Mouse (Mus musculus): ENCODE results near the gene Gm21958.

DNA sequence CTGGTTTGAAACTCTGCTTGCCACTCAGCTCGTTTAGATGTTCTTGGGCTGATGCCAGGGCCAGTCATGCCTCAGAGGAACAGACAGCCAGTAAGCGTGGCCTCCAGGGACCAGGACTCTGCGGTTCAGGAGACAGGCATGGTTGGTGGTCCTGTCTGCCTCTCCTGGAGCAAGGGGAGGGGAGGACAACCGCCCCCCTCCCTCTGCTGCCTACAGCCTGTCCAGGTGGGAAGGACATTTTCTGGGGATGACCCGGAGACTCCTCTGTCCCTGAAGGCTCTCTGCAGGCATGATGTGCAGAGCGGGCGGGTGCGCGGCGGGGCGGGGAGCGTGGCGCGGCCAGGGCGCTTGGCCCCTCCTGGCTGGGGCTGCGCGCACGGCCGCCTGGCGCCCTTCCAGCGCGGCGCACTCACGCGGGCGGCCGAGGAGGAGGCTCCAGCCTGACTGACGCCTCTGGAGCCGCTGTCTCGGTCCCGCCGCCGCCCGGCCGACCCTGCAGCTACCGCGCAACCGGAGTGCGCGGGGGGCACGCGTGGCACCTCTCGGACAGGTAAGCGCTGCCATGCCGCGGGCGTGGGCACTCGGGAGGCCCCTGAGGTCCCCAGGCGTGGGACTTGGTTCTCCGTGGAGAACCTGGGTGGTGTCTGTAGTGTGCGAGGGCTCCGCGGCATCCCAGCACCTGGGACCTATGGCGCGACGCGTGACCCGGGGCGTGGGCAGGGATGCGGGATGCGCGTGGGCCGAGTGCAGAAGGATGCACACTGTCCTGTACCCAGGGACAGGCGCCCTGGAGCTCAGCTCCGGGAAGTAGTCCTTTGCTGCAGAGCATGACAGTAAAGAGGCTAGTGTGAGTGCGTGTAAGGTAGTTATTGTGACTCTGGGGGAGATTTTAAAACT is 41.2 kb upstream of the Gm21958 start, which contains the start of gene Smad9:
- no peak for TF ChIP-seq CHD2 (IDR thresholded peaks at IDR 0.05; ENCODE audit: low read length)
- no peak for TF ChIP-seq ZC3H11A (IDR thresholded peaks at IDR 0.05; ENCODE audit: low read depth, low read length)
- no peak for TF ChIP-seq POLR2A (IDR thresholded peaks at IDR 0.05; ENCODE audit: control insufficient read depth in 1 of 2, insufficient read depth in 1 of 2, low read depth in 1 of 2, low read length in 2 of 2, poor library complexity in 1 of 2)
- no peak for TF ChIP-seq CTCF (IDR thresholded peaks at IDR 0.05 in 2 of 3, conservative IDR thresholded peaks at IDR 0.05 in 1 of 3; ENCODE audit: control insufficient read depth in 1 of 3, insufficient read depth in 1 of 3, low read depth in 2 of 3, low read length in 3 of 3, poor library complexity in 1 of 3, severe bottlenecking in 1 of 3)
- TF ChIP-seq HCFC1 (IDR thresholded peaks at IDR 0.05; ENCODE audit: low read depth, low read length), result no peak
- no peak for TF ChIP-seq SMC3 (IDR thresholded peaks at IDR 0.05; ENCODE audit: low read depth, low read length)
- no peak for TF ChIP-seq ZNF384 (IDR thresholded peaks at IDR 0.05; ENCODE audit: low read depth, low read length)
- no peak for TF ChIP-seq MAZ (IDR thresholded peaks at IDR 0.05; ENCODE audit: low read depth, low read length)
- TF ChIP-seq ZKSCAN1 (IDR thresholded peaks at IDR 0.05; ENCODE audit: low read depth, low read length), result no peak

Data from MEL (cell line).